Mouse (Mus musculus) thymus, postnatal 25 days (tissue): Measurements from ENCODE around the gene Olfr282.

Source experiments
- DNase-seq: peaks from one replicate; pipeline ENCODE4 v3.0.0; 2022

Olfr282 gene

DNA sequence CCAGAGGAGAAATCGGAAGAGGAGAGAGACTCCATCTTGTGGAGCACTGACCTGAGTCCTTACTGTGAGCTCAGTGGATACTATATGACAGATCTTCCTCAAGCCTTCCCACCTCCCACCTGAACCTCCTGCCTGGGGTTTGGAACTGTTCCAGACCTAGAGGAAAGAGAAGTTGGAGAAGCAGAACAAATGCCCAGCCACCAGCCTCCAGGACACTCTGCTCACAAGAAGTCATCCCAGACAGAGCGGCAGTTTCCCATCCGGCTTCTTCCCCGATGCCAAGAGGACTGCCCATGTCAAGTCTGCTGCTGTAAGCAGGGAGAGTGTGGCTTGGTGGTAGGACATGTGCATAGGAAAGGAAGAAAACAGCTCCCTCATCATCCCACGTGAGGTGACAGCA, 45.3 kb downstream of the Olfr282 start:
- DNase-seq: no peak

DNA sequence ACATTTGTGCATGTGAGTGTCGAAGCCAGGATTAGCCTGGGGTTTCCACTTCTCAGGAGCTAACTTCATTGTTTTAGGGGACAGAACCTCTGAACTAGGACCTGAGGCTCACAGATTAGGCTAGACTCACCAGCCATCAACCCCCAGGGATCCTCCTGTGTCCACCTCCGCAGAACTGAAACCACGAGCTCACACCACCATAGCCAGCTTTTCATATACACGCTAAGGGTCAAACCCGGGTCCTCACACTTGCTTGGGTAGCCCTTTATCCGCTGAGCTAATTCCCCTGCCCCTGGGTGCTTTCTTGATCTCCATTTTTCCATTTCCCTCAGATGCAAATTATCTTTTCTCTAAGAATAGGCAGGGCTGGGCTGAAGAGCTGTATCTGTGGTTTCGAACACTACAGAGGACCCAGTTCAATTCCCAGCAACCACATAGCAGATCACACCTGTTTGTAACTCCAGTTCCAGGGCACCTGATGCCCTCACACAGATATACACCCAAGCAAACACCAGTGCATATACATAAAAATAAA, 48.6 kb downstream of the Olfr282 start:
- no peak for DNase-seq

DNA sequence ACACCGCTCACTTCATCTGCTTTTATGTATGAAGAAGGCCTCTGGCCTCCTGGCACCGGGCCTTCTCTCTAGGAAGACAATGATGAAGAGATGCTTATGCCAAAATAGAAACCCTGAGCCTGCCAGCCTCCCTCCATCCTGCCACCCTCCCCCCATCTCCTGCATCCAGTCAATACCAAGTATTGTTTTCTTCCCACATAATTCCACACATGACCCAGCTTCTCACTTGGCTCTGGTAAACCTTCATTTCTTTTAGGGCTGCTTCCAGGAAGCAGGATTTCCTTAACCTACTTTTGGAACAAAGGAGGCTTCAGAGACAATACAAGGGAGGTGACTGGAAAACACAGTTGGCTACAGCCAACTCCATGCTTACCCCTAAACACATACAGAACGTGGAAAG, 51.7 kb downstream of the Olfr282 start, which contains the start of gene Lalba:
TSS of gene Lalba (minus strand) at position 21 of the 400 bp plus-strand sequence.
- DNase-seq: no peak

DNA sequence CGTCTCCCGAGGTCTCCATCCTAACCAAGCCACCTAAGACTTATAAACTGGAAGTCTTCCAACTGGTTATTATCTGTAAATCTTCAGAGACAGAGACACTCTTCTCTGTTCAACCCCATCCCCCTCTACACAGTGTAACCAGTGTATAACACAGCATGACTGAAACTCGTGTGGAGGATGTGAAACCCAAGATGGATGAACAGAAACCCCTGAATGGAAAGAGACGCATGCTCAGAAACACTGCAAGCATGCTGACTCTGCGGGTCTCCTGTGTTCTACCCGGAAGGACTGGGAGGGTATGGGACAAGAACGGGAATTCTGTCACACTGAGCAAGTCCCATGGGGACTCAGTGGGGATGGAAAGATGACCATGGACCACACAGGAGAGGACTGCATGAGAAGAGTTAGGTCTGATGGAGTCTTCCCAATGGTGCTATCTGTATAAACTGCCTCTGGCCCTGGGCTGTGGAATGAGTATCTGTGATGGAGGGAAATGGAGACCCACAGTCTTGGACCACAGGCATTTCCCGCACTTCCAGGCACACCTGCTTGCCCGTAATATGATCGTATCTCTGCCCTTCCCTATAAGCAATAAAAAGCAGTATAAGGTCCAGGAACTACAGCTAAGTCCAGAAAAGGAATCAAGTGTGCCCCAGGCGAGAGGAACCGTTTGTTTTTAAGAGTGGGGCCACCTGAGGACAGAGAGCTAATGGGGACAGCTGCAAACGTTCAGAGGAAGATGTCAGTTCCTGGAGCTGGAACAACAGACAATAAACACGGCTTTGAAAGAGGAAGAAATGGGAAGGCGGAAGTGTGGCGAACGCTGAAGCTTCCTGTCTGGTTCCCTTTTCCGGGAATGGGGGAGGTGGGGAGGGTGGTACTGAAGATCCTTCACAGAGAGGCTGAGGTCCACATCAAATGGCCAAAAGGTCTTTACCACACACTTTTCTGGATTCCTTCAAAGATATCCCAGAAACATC, 53.2 kb downstream of the Olfr282 start:
- DNase-seq: no peak

DNA sequence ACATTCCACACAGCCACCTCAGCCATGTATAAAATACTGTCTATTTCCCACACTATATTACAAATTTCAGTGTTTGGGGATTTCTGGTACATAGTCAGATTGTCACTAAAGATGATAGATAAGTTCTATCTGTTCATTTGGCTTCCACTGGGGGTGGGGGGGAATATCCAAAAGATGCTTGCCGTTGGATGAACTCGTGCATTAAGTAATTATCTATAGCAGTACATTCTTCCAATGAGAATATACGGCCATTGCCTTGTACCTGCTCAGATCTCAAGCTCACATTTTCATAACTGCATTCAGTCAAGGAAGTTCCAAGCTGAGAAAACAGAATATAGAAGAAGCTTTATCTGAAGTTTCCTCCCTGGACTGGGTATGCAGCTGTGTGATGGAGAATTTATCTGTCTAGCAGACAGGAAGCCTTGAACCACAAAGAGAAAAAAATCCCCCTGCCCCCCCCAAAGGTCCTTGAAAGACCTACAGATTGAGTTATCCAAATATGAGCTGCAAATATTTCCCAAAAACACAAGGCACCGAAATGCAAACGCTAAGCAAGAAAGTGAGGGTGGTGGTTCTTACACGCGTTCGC, 55.5 kb downstream of the Olfr282 start:
- DNase-seq: peak; percentile 15
